Mouse (Mus musculus) heart, embryonic 16.5 days (tissue): ENCODE measurements around the gene Camk2b. TPM values are rescaled to one million over a fixed set of nuclear protein-coding genes. Genes with fewer than 3 reads are reported as not detected.

ENCODE experiments used
- ATAC-seq: fragments of 200-750 bp; cut with Nextera tagmentation; replicated peaks from 2 replicates; pipeline ENCODE4 v1.8.0; 2017; ENCODE audit warnings: moderate number of reproducible peaks; ENCODE audit not compliant: insufficient read depth, low FRiP score; ENCODE audit errors: extremely low read depth
- H3K27ac ChIP-seq: fragments of 300-500 bp; sonication (generic); 2 replicates; pipeline ENCODE4 v1.5.1; 2014; ENCODE audit warnings: mild to moderate bottlenecking, low read length, control low read depth, moderate library complexity
- H3K27me3 ChIP-seq: fragments of 300-500 bp; sonication (generic); 2 replicates; pipeline ENCODE4 v1.6.1; 2014; ENCODE audit warnings: low read length, mixed read lengths; ENCODE audit not compliant: control insufficient read depth, insufficient read depth
- H3K36me3 ChIP-seq: fragments of 300-500 bp; sonication (generic); 2 replicates; pipeline ENCODE4 v1.6.1; 2014; ENCODE audit not compliant: control insufficient read depth, insufficient read depth
- H3K4me1 ChIP-seq: fragments of 300-500 bp; sonication (generic); 2 replicates; pipeline ENCODE4 v1.6.1; 2014; ENCODE audit warnings: low read length, mixed read lengths; ENCODE audit not compliant: control insufficient read depth, insufficient read depth
- H3K4me2 ChIP-seq: fragments of 300-500 bp; sonication (generic); 2 replicates; pipeline ENCODE4 v1.6.1; 2014; ENCODE audit warnings: low read depth, mild to moderate bottlenecking, control low read depth, low read length
- H3K4me3 ChIP-seq: fragments of 300-500 bp; sonication (generic); 2 replicates; pipeline ENCODE4 v1.5.1; 2014; ENCODE audit warnings: mild to moderate bottlenecking, control low read depth, low read length
- H3K9ac ChIP-seq: fragments of 300-500 bp; sonication (generic); 2 replicates; pipeline ENCODE4 v1.6.1; 2014; ENCODE audit warnings: low read length, control low read depth
- H3K9me3 ChIP-seq: fragments of 300-500 bp; sonication (generic); replicated peaks from 2 replicates; pipeline ENCODE4 v1.6.1; 2016; ENCODE audit warnings: low read length; ENCODE audit not compliant: control insufficient read depth
- WGBS: fragments of 180-500 bp; shearing (Covaris S2); extraction: QIAGEN DNeasy Blood & Tissue Kit; methylation state at CpG from one replicate; pipeline ENCODE4 v1.1.7; 2014; 5-methylcytosine and 5-hydroxymethylcytosine counted together
- polyA plus RNA-seq: library from polyadenylated mRNA; unstranded; fragments of >200 nt; fragmentation: Nextera tagmentation; extraction: Ambion mirVana; gene quantifications from 2 replicates; pipeline ENCODE4 v1.2.1, GENCODE M21; 2015

Gene Camk2b
- polyA plus RNA-seq, 1 experiment from 2014 or later: 2.7 TPM

- Histone ChIP-seq H3K4me3 (no peak overlapping the region), H3K27ac (peak overlapping the region; percentile 97), H3K36me3 (no peaks in the 10 kb centered on the region), H3K4me2 (no peak overlapping the region), H3K27me3 (no peaks in the 10 kb centered on the region), H3K9ac (peak overlapping the region; percentile 66), H3K9me3 (no peaks in the 10 kb centered on the region), H3K4me1 (peaks cover 49% of the 10 kb centered on the region)
- 62% methylated on average over 9 of the region's 9 CpGs for WGBS
- ATAC-seq: no peak
Observed at GRCm38 (mm10) chr11:6001981-6002649, 64.0 kb downstream of the Camk2b start.

- Histone ChIP-seq H3K9ac (peak overlapping the region; percentile 66), H3K4me2 (peak overlapping the region; percentile 32; the same call in 1 of the 2 replicates), H3K27me3 (no peaks in the 10 kb centered on the region), H3K27ac (peak overlapping the region; percentile 97), H3K4me3 (no peak overlapping the region), H3K9me3 (no peaks in the 10 kb centered on the region), H3K4me1 (peaks cover 51% of the 10 kb centered on the region), H3K36me3 (no peaks in the 10 kb centered on the region)
- WGBS: 52% methylated on average over 14 of the region's 14 CpGs
- ATAC-seq: peak; percentile 1; the same call in 1 of the 2 replicates
Observed at GRCm38 (mm10) chr11:6000961-6001682, 65.0 kb downstream of the Camk2b start.

GRCm38 (mm10) chr11:5999832-6000771 lies 66.1 kb downstream of the Camk2b start:
- peak overlapping the region; percentile 45 for H3K4me2 ChIP-seq
- H3K27me3 ChIP-seq: no peaks in the 10 kb centered on the region
- peaks cover 50% of the 10 kb centered on the region for H3K4me1 ChIP-seq
- H3K9me3 ChIP-seq: no peaks in the 10 kb centered on the region
- 2% methylated on average over 8 of the region's 8 CpGs for WGBS
- ATAC-seq: peak; percentile 96
- peak overlapping the region; percentile 63 for H3K9ac ChIP-seq
- no peaks in the 10 kb centered on the region for H3K36me3 ChIP-seq
- no peak overlapping the region for H3K4me3 ChIP-seq
- H3K27ac ChIP-seq: peak overlapping the region; percentile 97

- H3K9me3 ChIP-seq: no peaks in the 10 kb centered on the region
- no peak overlapping the region for H3K4me2 ChIP-seq
- no peaks in the 10 kb centered on the region for H3K27me3 ChIP-seq
- no peak overlapping the region for H3K9ac ChIP-seq
- no peak for ATAC-seq
- H3K4me3 ChIP-seq: no peak overlapping the region
- 93% methylated on average over 2 of the region's 2 CpGs for WGBS
- no peaks in the 10 kb centered on the region for H3K36me3 ChIP-seq
- H3K27ac ChIP-seq: no peak overlapping the region
- peaks cover 44% of the 10 kb centered on the region for H3K4me1 ChIP-seq
Observed at GRCm38 (mm10) chr11:5998472-5998871, 67.7 kb downstream of the Camk2b start.

GRCm38 (mm10) chr11:5995989-5996388 lies 70.2 kb downstream of the Camk2b start:
- Histone ChIP-seq H3K9ac (no peak overlapping the region), H3K36me3 (no peaks in the 10 kb centered on the region), H3K27ac (no peak overlapping the region), H3K9me3 (no peaks in the 10 kb centered on the region), H3K4me1 (peaks cover 19% of the 10 kb centered on the region), H3K4me3 (no peak overlapping the region), H3K4me2 (no peak overlapping the region), H3K27me3 (no peaks in the 10 kb centered on the region)
- 12% methylated on average over 8 of the region's 8 CpGs for WGBS
- ATAC-seq: 0 out of 2 replicates have a peak, but pooled peaks have one; percentile 24

GRCm38 (mm10) chr11:5994880-5995279 lies 71.3 kb downstream of the Camk2b start:
- no peaks in the 10 kb centered on the region for H3K27me3 ChIP-seq
- H3K27ac ChIP-seq: no peak overlapping the region
- H3K9ac ChIP-seq: no peak overlapping the region
- H3K9me3 ChIP-seq: no peaks in the 10 kb centered on the region
- WGBS: 63% methylated on average over 3 of the region's 3 CpGs
- no peaks in the 10 kb centered on the region for H3K36me3 ChIP-seq
- H3K4me3 ChIP-seq: no peak overlapping the region
- no peak overlapping the region for H3K4me2 ChIP-seq
- ATAC-seq: no peak
- peaks cover 10% of the 10 kb centered on the region for H3K4me1 ChIP-seq

GRCm38 (mm10) chr11:5994212-5994611 lies 72.0 kb downstream of the Camk2b start:
- H3K27me3 ChIP-seq: no peaks in the 10 kb centered on the region
- no peak overlapping the region for H3K9ac ChIP-seq
- H3K4me2 ChIP-seq: no peak overlapping the region
- no peak overlapping the region for H3K27ac ChIP-seq
- H3K4me1 ChIP-seq: peaks cover 3% of the 10 kb centered on the region
- H3K4me3 ChIP-seq: no peak overlapping the region
- 90% methylated on average over 5 of the region's 5 CpGs for WGBS
- H3K9me3 ChIP-seq: no peaks in the 10 kb centered on the region
- no peaks in the 10 kb centered on the region for H3K36me3 ChIP-seq
- no peak for ATAC-seq

GRCm38 (mm10) chr11:5990910-5991309 lies 75.3 kb downstream of the Camk2b start:
- Histone ChIP-seq H3K27ac (no peak overlapping the region), H3K4me1 (no peaks in the 10 kb centered on the region), H3K4me2 (no peak overlapping the region), H3K4me3 (no peak overlapping the region), H3K27me3 (no peaks in the 10 kb centered on the region), H3K36me3 (no peaks in the 10 kb centered on the region), H3K9me3 (no peaks in the 10 kb centered on the region), H3K9ac (no peak overlapping the region)
- WGBS: 29% methylated on average over 4 of the region's 4 CpGs
- ATAC-seq: no peak; the same call in 1 of the 2 replicates
